9 mouse cellular contexts compared by ENCODE assay signal in genomic region chr5:82060679-82061078, GRCm38 (mm10).
A peak's percentile ranks its signal among the peaks of the same experiment; 100 is the strongest.
DNase-seq lines count a peak whose midpoint lies in the region; ATAC-seq and TF ChIP-seq lines count a peak whose summit lies in the region.
"Had no signal": no experiment of that assay in that cellular context is flagged by ENCODE, and none has a peak within 500 bp of the region (broad histone marks: within the 10 kb centered on the region; RNA-seq: fewer than 3 reads in every experiment).

No protein-coding gene starts in this region.

- no peak overlapping the region for H3K4me2 ChIP-seq in liver, embryonic 11.5 days
- H3K4me2 ChIP-seq: heart, embryonic 11.5 days had no signal

- H3K79me2 ChIP-seq in liver, adult 2 months (ENCODE audit: control insufficient read depth, insufficient read depth, low read length), result no peaks in the 10 kb centered on the region

- H3K27ac ChIP-seq in liver, adult 2 months (replicated peaks; ENCODE audit: insufficient read depth, low read depth, low read length), result no peak overlapping the region
- H3K27ac ChIP-seq in liver, embryonic 11.5 days (ENCODE audit: low read depth, low read length), result no peak overlapping the region

- H3K36me3 ChIP-seq in liver, adult 2 months (ENCODE audit: control insufficient read depth, insufficient read depth, low read length), result no peaks in the 10 kb centered on the region
- no peaks in the 10 kb centered on the region for H3K36me3 ChIP-seq in liver, embryonic 11.5 days (ENCODE audit: control insufficient read depth, insufficient read depth, low read length)

- no peak overlapping the region for H3K4me3 ChIP-seq in liver, adult 2 months (ENCODE audit: insufficient read depth, low read depth, low read length)
- no peak overlapping the region for H3K4me3 ChIP-seq in liver, embryonic 11.5 days (ENCODE audit: low read depth, low read length)

- intact Hi-C loops in left cerebral cortex, postnatal 25 days (cut with DNase I), result loop anchor here (10.0 kb wide), 1 partner anchor 536 kb away; no protein-coding TSS in a partner anchor

- no peak for TF ChIP-seq CTCF in liver, adult 2 months (IDR thresholded peaks at IDR 0.05; ENCODE audit: low read depth, low read length)

- H3K9ac ChIP-seq in liver, adult 2 months (ENCODE audit: low read depth, low read length), result no peak overlapping the region
- H3K9ac ChIP-seq in liver, embryonic 11.5 days (ENCODE audit: low read depth, low read length), result no peak overlapping the region

- no peaks in the 10 kb centered on the region for H3K27me3 ChIP-seq in liver, adult 2 months (ENCODE audit: control insufficient read depth, insufficient read depth, low read length)
- H3K27me3 ChIP-seq in liver, embryonic 11.5 days (replicated peaks; ENCODE audit: control insufficient read depth, insufficient read depth, low read length), result no peaks in the 10 kb centered on the region

- peaks cover 2% of the 10 kb centered on the region; the same call in 1 of the 2 replicates for H3K9me3 ChIP-seq in liver, embryonic 11.5 days (ENCODE audit: control insufficient read depth, low read length)

- TF ChIP-seq POLR2A in liver, adult 2 months (IDR thresholded peaks at IDR 0.05; ENCODE audit: extremely low read depth, insufficient read depth, low read length), result no peak

- WGBS in liver, adult 2 months, result 47% methylated on average over 1 of the region's 1 CpGs
- 56% methylated on average over 1 of the region's 1 CpGs for WGBS in liver, embryonic 11.5 days

- no peak for ATAC-seq in liver, embryonic 11.5 days (replicated peaks; ENCODE audit: low FRiP score)
- no peak for ATAC-seq in activated CD4-positive, CD25-positive, alpha-beta regulatory T cell, adult 4 months

- peak; percentile 6 to 66 for DNase-seq in frontal cortex, adult 2 months (ENCODE audit: extremely low spot score in 1 of 2, low spot score in 1 of 2)
- DNase-seq in frontal cortex, postnatal 10 days (ENCODE audit: low spot score in 2 of 2), result no peak
- DNase-seq in liver, adult 2 months (ENCODE audit: extremely low read depth, low read depth, low spot score), result peak; percentile 5
- DNase-seq in liver, embryonic 11.5 days (ENCODE audit: low spot score), result no peak
- peak; percentile 22 for DNase-seq in Muller cell, postnatal 12 days (ENCODE audit: inconsistent ontology term)
- DNase-seq in left cerebral cortex, postnatal 25 days (ENCODE audit: low spot score in 2 of 2), result peak; percentile 21 to 40
- DNase-seq in gastrocnemius, adult 18-20 months (ENCODE audit: low spot score), result no peak

- H3K4me1 ChIP-seq in liver, adult 2 months (ENCODE audit: control insufficient read depth, insufficient read depth, low read length), result no peaks in the 10 kb centered on the region
- no peaks in the 10 kb centered on the region for H3K4me1 ChIP-seq in liver, embryonic 11.5 days (replicated peaks; ENCODE audit: control insufficient read depth, insufficient read depth, low read length)

Comparison
In these comparisons a context has a peak if more than half of its experiments do, and no peak if none do; other contexts are left out.
1. DNase-seq: peak in frontal cortex, adult 2 months (2 of 2), liver, adult 2 months (single experiment), Muller cell, postnatal 12 days (single experiment) and left cerebral cortex, postnatal 25 days (2 of 2); none in frontal cortex, postnatal 10 days (0 of 2), liver, embryonic 11.5 days (single experiment) and gastrocnemius, adult 18-20 months (single experiment).